Mouse (Mus musculus) cerebellum, adult 2 months (tissue): ENCODE data around the gene Aip. TPM values are rescaled to one million over a fixed set of nuclear protein-coding genes. Genes with fewer than 3 reads are reported as not detected.

Experiments used
- DNase-seq, 2 experiments: peaks; one replicate each; pipeline ENCODE4 v3.0.0; 2021
- H3K27ac ChIP-seq: fragments of 200-500 bp; 2 replicates; pipeline ENCODE4 v1.5.1; 2012; ENCODE audit warnings: low read length, control low read depth, inconsistent platforms; ENCODE audit not compliant: insufficient read depth
- H3K27me3 ChIP-seq: fragments of 200-500 bp; 2 replicates; pipeline ENCODE4 v1.6.1; 2012; ENCODE audit warnings: inconsistent platforms, mild to moderate bottlenecking, low read length, moderate library complexity; ENCODE audit not compliant: control insufficient read depth, insufficient read depth
- H3K4me1 ChIP-seq: fragments of 200-500 bp; 2 replicates; pipeline ENCODE4 v1.6.1; 2011; ENCODE audit warnings: low read length; ENCODE audit not compliant: control insufficient read depth, insufficient read depth
- H3K4me3 ChIP-seq: fragments of 200-500 bp; replicated peaks from 2 replicates; pipeline ENCODE3; 2011; ENCODE audit warnings: mild to moderate bottlenecking, low read depth, low read length, control low read depth; ENCODE audit not compliant: insufficient read depth
- CTCF ChIP-seq: fragments of 200-500 bp; IDR thresholded peaks from 2 replicates; pipeline ENCODE4 v1.5.1; 2011; ENCODE audit warnings: low read depth, mild to moderate bottlenecking, control low read depth, low read length, moderate library complexity, borderline replicate concordance; ENCODE audit not compliant: insufficient read depth
- POLR2A ChIP-seq: fragments of 200-500 bp; IDR thresholded peaks from 2 replicates; pipeline ENCODE4 v1.6.1; 2011; ENCODE audit warnings: low read length, control low read depth, borderline replicate concordance; ENCODE audit not compliant: insufficient read depth
- WGBS: fragments of 180-500 bp; shearing (Covaris S2); methylation state at CpG from one replicate; pipeline ENCODE4 v1.1.7; 2018; 5-methylcytosine and 5-hydroxymethylcytosine counted together
- polyA plus RNA-seq: library from polyadenylated mRNA; depleted of rRNA; stranded (reverse); fragments of >200 nt; gene quantifications from 2 replicates; pipeline ENCODE4 v1.2.3, GENCODE M21; 2012

The Aip gene
- polyA plus RNA-seq, 1 experiment = 207 TPM

GRCm38 (mm10) chr19:4115816-4116215, 9.8 kb downstream of the Aip start:
- Histone ChIP-seq H3K27ac (no peak overlapping the region), H3K27me3 (no peaks in the 10 kb centered on the region), H3K4me1 (peaks cover 48% of the 10 kb centered on the region), H3K4me3 (no peak overlapping the region)
- DNase-seq = no peak
- 71% methylated on average over 11 of the region's 11 CpGs for WGBS
- TF ChIP-seq CTCF (no peak), POLR2A (no peak)

- DNase-seq = no peak
- WGBS = 71% methylated on average over 10 of the region's 10 CpGs
- Histone ChIP-seq H3K4me3 (no peak overlapping the region), H3K27me3 (no peaks in the 10 kb centered on the region), H3K27ac (peak overlapping the region; percentile 82), H3K4me1 (peaks cover 51% of the 10 kb centered on the region)
- TF ChIP-seq POLR2A = no peak
- TF ChIP-seq CTCF = no peak
Observed at GRCm38 (mm10) chr19:4115144-4115543, 10.5 kb downstream of the Aip start.

GRCm38 (mm10) chr19:4114551-4114950, 11.1 kb downstream of the Aip start:
- no peak for TF ChIP-seq POLR2A
- TF ChIP-seq CTCF = no peak
- Histone ChIP-seq H3K4me1 (peaks cover 51% of the 10 kb centered on the region), H3K4me3 (no peak overlapping the region), H3K27ac (peak overlapping the region; percentile 82), H3K27me3 (no peaks in the 10 kb centered on the region)
- WGBS = 34% methylated on average over 10 of the region's 10 CpGs
- no peak for DNase-seq

GRCm38 (mm10) chr19:4113806-4114230, 11.8 kb downstream of the Aip start:
- H3K27ac ChIP-seq = peak overlapping the region; percentile 82
- peaks cover 51% of the 10 kb centered on the region for H3K4me1 ChIP-seq
- H3K4me3 ChIP-seq = no peak overlapping the region
- no peak for DNase-seq
- TF ChIP-seq POLR2A = no peak
- TF ChIP-seq CTCF = no peak
- 40% methylated on average over 5 of the region's 5 CpGs for WGBS
- H3K27me3 ChIP-seq = no peaks in the 10 kb centered on the region

GRCm38 (mm10) chr19:4113186-4113805, 12.4 kb downstream of the Aip start:
- DNase-seq = peak; percentile 97 to 99
- WGBS = 6% methylated on average over 13 of the region's 13 CpGs
- Histone ChIP-seq H3K27me3 (no peaks in the 10 kb centered on the region), H3K4me3 (no peak overlapping the region), H3K27ac (peak overlapping the region; percentile 82), H3K4me1 (peaks cover 51% of the 10 kb centered on the region)
- TF ChIP-seq POLR2A = no peak; the same call in 1 of the 2 replicates
- TF ChIP-seq CTCF = no peak

- 83% methylated on average over 26 of the region's 26 CpGs for WGBS
- Histone ChIP-seq H3K4me3 (no peak overlapping the region), H3K27ac (peak overlapping the region; percentile 82), H3K4me1 (peaks cover 51% of the 10 kb centered on the region), H3K27me3 (no peaks in the 10 kb centered on the region)
- DNase-seq = no peak
- TF ChIP-seq POLR2A = no peak
- TF ChIP-seq CTCF = no peak
Observed at GRCm38 (mm10) chr19:4112063-4112960, 13.3 kb downstream of the Aip start.

- WGBS = 53% methylated on average over 9 of the region's 9 CpGs
- H3K4me3 ChIP-seq = no peak overlapping the region
- no peak for DNase-seq
- no peak overlapping the region for H3K27ac ChIP-seq
- H3K27me3 ChIP-seq = no peaks in the 10 kb centered on the region
- TF ChIP-seq CTCF = no peak
- TF ChIP-seq POLR2A = no peak
- H3K4me1 ChIP-seq = peaks cover 40% of the 10 kb centered on the region
Observed at GRCm38 (mm10) chr19:4108535-4108934, 17.1 kb downstream of the Aip start.

GRCm38 (mm10) chr19:4106654-4107053, 19.0 kb downstream of the Aip start:
- DNase-seq = no peak
- TF ChIP-seq CTCF (no peak), POLR2A (no peak)
- Histone ChIP-seq H3K27me3 (no peaks in the 10 kb centered on the region), H3K4me3 (no peak overlapping the region), H3K4me1 (peaks cover 35% of the 10 kb centered on the region), H3K27ac (no peak overlapping the region)
- WGBS = 85% methylated on average over 14 of the region's 14 CpGs
